Mouse (Mus musculus) telencephalon, adult 2 months (tissue): ENCODE data around the gene Pip4p1.
"Not testable (repeated sequence)": the region's sequence is repeated elsewhere in the genome, so short reads cannot be mapped to it uniquely, and the experiment has no call there.

Experiments used
- DNase-seq: peaks from one replicate; pipeline ENCODE4 v3.0.0-alpha.2; 2011; ENCODE audit warnings: low read depth, low spot score

The Pip4p1 gene

DNA sequence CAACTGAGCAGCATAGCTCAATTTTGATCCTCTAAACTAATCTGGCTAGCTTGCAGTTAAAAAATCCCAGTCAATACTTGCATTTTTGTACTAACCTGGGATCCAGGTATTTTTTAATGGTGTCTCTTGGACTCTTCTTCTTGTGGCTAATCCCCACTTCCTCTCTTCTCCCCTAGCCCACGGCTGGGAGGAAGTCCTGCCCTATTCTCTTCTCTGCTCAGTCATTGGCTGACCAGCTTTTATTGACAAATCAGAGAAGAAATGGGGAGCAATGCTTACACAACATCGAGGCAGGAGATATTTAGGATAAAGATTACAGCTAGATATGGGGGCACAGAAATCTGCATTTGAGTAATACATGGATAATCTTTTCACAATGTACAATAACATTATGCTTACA lies 8.3 kb upstream of the Pip4p1 start:
- no peak for DNase-seq

DNA sequence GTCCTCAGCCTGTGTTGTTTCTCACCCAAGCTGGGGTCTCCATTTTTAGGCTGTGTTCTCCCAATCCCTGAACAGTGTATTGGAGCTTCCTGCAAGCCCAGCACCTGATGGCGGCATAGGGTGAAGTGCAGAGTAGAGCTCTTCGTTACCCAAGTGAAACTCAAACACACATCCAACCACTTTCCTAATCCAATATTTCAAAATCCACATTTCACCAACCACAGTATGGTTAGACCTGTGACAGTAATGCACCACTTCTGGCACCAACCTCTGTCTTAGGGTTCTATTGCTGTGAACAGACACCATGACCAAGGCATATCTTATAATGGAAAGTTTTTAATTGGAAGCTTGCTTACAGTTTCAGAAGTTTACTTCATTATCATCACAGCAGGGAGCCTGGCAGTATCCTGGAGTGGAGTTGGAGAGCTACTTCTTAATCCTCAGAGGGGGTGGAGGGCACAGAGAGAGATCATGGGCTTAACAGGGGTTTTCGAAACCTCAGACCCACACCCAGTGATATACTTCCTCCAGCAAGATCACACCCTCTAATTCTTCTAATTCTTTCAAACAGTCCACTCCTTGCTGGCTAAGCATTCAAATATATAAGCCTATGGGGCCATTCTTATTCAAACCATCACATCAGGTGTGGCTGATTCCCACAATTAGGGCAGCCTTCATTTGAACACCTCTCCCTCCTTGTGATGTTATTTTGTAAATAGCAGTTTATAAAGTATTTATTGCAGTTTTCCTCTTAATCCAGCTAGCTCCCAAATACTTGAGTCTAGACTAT lies 7.7 kb upstream of the Pip4p1 start:
- no peak for DNase-seq

DNA sequence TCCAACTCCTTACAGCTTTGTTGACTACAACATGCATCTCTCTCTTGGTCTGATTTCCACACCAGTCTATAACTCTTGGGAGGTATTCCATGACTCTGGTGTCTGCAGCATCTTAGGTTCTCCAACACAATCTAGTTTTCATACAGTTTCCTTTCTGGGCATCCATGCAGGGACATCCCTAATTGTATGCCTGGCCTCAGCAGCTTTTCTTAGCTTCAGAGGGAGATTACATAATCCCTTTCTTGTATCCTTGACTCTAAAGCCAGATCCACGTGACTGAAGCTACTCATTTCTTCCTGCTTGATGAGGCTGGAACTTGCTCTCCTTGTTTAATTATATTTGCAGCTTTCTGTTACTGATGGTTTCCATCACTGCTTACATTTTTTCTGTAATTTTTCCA lies 6.0 kb upstream of the Pip4p1 start:
- no peak for DNase-seq

DNA sequence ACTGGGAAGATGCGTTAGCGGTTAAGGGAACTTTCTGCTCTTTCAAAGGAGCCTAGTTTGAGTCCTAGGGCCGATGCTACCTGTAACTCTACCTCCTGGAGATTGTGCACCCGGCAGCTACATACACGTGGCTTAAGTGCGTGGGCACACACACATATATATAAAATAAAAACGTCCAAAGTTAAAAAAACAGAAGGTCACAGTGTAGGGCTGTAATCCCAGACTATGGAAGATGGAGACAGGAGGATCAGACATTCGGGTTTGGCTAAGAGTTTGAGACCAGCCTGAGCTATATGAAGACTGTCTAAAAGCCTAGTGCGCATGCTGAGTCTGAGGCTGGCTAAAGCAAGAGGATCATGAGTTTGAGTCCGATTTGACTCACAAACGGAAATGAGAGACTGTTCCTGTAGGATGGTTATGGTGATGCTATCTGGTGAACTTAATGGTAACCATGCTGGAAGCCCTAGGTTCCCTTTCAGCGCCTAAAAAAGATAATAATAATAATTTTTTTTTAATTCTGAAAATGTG lies 901 bp upstream of the Pip4p1 start:
- no peak for DNase-seq

DNA sequence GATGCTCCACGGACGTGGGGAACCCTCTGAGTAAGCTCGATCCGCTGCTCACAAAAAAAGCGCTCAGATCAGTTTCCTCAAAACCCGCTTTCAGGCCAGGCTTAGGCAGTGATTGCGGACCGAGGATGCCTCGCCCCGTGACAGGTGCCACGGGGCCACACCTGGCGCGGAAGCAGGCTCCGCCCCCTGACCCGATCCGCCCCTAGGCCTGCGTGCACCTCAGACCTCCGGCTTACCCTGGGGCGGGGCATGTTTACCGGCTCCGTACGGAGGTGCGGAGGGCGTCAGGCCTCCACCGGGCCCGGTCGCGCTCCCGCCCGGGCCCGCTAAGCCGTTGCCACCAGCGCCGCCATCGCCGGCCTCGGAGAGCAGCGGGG lies 291 bp downstream of the Pip4p1 start:
- no peak for DNase-seq

DNA sequence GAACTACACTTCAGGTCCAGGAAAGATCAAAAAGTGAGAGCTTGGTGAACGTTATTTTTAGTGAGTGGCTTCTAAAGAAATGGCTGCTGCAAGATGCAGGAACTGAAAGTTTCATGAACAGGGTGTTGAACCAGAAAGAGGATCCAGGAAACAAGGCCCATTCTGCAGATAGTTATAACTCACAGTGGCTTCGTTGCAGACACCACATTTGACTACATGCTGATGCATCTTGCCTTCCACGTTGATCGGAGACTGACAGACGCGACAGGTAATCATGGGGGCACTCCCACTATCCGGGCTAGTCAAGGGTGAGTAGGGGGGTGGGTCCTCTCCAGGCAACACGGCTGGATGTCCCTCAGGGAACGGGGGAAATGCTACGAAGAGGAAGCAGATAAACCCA lies 705 bp downstream of the Pip4p1 start:
- DNase-seq = no peak

DNA sequence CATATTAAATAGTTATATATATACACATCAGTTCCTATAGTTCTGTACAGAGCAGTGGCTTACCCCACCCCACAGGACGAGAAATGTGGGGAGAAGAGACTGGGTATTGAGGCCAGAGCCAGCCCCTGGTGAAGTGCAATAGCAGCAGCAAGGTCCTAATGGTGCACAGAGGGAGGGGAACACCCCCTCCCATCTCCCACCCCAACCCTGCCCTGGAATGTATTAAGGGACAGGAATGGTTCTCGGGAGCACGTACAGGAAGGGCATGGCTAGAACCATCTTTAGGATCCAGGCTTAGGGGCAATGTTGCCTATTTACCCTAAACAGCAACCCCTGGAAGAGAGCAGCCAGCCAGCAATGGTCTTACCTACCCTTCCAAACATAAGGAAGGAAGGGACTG lies 3.3 kb downstream of the Pip4p1 start:
- no peak for DNase-seq

DNA sequence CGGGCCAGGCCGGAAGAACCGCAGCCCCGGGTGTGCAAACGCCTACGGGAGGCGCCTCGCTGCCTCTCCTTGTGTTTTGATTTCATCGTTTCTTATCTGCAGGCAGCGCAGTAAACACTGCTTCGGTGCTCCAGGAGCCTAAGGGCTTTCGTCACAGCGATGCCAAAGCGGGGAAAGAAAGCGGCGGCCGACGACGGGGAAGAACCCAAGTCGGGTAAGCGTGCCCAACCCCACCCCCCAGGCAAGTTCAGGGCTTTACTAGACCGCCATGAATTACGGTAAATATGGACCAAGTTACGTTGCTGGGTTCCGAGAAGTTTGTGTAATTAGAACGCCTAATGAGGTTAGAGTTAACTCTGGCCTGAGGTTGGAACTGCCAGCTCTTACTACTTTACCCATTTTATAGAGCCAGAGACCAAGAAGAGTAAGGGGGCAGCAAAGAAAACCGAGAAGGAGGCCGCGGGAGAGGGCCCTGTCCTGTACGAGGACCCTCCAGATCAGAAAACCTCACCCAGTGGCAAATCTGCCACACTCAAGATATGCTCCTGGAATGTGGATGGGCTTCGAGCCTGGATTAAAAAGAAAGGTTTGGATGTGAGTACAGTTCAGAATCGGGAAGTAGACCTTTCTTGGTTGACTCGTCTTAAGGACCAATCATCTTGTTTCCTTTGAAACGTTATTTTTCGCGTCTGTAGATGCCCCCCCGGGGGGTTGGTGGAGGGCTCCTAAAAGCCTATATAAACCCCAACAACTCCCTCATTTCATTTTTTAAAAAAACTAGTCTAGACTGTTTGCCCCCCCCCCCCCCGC lies 5.3 kb downstream of the Pip4p1 start:
- DNase-seq = no peak

DNA sequence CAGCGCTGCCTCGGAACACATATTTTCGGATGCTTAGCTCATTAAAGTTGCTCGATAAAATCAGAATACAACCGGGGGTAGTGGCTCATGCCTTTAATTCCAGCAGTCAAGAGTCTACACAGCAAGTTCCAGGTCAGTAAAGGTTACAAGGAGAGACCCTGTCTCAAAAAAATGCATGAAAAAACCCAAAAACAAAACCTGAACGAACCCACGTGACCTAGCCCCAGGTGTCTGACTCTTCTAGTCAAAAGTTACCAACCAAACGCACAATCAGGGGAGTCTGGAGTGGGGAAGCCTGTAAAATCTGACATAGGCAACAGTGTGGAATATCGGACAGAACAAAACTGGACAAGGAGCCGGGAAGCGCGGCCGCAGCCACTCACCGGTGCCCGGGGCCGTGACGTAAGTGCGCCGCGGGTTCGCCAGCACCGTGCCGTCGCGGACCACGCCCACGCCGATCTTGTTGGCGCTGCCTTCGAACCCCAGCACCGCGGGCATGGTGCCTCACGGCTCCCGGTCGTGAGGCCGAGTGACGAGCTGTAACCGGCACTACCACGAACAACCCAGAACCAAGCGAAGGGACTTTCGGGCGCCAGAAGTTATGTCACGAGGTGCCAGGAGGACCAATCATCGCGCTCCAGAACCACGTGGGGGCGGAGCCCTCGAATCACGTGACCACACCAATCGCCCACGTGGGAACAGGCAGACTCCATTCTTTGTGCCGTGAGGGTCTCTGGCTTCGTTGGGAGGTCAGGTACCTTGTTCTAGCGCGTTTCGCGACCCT lies 6.2 kb downstream of the Pip4p1 start, which contains the start of the genes Osgep and Apex1:
TSS of gene Osgep (minus strand) at position 613 of the 784 bp plus-strand sequence.
TSS of gene Apex1 (plus strand) at position 688 of the 784 bp plus-strand sequence.
- peak; percentile 95 for DNase-seq

DNA sequence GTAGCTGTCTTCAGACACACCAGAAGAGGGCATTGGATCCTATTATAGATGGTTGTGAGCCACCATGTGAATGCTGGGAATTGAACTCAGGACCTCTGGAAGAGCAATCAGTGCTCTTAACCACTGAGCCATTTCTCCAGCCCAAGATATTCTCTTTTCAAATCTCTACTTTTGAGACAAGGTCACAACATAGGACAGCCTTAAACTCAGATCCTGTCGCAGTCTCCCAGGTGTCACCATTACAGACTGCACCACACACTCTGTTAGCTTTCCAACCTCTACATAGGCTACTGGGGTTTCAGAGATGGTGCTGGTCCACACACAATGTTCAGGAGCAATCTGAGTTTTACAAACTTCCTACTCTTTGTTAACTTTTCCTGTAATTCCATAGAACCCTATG lies 7.2 kb downstream of the Pip4p1 start:
- DNase-seq = not testable (repeated sequence)

DNA sequence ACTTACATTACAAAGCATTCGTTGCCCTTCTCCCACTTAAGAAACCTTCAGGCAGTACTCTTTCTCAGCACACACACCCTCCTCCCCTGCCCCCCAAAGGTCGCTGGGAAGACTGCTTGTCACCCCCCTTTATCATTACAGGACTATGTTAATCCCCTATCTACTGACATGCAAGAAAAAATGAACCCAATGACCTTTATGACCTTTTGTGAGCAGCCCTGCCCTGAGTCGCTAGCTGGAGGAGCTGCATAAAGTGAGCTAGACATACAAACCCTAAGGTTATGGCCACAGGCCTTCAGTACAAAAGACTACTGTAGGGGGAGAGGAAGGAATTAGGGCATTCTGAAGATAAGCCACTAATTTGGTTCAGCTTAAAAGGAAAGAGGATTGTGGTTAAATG lies 19.3 kb downstream of the Pip4p1 start:
- DNase-seq = no peak

DNA sequence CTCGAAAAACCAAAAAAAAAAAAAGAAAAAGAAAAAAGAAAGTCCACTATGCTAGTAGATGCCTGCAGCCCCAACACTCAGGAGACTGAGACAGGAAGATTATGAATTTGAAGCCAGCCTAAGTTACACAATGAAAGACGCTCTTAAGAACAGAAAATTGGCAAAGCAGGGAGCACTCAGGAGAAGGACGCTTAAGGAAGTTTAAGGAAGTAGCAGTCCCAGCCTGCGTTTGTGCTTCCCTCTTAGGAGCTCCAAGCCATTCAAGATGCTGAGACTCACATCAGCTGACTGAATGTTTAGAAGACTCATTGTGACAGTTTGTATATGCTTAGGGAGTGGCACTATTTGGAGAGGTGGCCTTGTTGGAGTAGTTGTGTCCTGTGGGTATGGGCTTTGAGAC lies 22.5 kb downstream of the Pip4p1 start:
- DNase-seq = no peak

DNA sequence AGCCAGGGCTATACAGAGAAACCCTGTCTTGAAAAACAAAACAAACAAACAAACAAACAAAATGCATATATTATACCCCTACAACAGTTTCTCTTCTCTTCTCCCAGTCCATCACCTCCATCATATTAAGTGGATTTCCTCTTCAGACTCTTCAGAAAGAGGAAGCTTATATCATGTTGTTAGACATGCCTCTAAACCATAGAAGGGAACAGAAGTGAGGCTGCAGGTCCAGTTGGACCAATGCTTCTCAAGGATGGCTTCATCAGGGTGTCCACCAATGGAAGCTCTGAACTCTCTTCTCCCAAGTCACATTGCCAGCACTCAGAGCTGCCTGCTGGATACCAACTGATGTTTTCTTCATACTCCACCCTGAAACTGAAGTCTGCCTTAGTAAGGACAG lies 25.3 kb downstream of the Pip4p1 start:
- DNase-seq = not testable (repeated sequence)

DNA sequence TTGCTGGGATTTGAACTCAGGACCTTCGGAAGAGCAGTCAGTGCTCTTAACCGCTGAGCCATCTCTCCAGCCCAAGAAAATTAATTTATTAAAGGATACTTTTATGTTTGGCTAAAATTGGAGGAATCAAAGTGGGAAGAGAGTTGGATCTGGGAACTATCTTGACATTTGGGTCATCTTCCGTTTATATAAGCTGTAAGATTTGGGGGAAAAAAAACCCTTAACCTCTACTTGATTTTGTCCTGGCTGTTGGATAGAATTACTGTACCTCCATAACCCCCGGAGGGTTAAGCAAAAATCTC lies 25.9 kb downstream of the Pip4p1 start:
- no peak for DNase-seq

DNA sequence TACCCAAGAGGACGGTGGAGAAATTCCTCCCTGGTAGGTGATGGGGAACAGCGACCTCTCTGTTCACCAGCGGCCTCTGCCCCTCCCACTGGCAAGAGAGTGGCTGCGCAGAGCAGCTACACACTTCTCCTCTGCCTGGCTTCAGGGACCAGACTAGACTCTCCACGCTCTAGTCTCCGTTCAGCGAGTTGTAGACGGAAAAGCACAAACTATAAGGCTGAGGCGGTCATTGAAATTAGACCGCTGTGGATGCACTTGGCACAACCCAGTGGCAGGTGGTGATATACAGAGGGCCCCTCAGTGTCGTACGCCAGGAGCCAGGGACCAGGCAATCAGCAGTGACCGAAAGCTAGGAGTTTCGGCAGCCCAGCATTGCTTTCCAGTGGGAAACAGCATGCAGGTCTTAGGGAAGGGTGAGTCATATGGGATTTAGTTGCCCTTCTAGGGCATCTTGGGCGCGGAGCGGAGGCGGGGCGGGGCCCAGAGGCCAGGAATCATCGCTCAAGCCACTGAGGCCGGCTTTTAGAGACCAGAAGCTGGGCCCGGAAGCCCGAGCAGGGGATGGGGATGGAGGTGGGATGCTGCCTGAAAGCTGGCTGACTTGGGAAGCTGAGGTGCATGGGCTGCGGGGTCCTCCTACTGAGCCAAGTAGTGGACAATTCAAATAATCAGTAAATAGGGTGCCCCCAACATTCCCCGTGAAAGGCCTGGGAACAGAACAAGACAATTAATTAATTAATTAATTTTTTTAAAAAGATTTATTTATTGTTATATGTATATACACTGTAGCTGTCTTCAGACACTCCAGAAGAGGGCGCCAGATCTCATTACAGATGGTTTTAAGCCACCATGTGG lies 26.5 kb downstream of the Pip4p1 start:
- no peak for DNase-seq

DNA sequence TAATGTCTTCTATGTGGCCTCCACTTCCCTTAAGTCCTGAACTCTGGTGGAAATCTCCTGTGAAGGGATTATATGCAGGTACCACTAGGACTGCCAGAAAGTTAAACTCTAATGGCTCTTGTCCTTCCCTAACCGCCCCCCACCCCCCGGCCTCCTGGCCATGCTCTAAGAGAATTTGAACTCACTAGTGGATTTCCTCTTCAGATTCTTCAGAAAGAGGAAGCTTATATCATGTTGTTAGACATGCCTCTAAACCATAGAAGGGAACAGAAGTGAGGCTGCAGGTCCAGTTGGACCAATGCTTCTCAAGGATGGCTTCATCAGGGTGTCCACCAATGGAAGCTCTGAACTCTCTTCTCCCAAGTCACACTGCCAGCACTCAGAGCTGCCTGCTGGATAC lies 32.7 kb downstream of the Pip4p1 start:
- not testable (repeated sequence) for DNase-seq

DNA sequence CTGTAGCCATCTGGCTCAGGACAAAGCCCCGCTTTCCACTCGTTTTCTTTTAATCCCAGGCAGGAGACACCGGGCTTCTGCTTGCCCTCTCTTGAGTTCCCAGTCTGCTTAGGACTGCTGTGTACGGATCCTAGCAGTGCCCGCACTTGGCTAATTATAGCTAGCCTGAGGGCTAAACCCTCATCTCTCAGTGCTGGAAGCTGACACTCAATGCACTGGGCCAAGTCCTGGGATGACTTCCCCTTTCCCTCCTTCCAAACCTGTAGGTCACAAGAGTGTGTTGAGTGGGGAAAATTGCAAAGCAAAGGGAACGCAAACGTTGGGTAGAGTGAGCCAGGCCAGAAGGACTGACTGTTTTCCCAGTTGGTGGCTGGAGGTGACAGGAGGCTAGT lies 33.3 kb downstream of the Pip4p1 start, which contains the start of gene Klhl33:
TSS of gene Klhl33 (minus strand) at position 134 of the 392 bp plus-strand sequence.
- DNase-seq = no peak

DNA sequence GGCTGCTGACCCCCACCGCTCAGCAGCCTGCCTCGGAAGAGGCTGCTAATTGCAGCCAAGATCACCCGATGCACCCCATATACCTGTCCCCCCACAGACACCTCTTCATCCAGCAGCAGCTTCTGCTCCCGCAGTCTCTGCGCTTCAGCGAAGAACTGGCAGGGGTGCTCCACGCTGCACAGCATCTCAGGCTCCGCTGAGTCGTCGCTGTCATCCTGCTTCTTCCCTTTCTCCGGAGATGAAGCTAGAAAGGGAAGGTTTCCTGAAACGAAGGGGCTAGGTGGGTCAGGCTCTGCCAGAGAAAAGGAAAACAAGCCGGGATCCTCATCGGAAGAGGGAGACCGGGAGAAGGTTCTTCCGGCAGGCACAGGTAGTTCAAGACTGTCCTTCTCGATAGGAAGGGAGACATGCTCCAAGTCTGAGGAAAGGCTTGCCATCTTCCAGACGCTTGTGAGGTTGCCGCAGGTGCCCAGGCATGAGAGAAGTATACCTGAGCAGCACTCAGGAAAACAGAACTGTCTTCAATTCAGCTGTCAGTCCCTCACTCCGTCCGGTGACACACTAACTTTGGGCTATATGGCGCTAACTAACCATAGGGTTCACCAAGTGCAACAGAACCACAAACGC lies 33.8 kb downstream of the Pip4p1 start:
- no peak for DNase-seq

DNA sequence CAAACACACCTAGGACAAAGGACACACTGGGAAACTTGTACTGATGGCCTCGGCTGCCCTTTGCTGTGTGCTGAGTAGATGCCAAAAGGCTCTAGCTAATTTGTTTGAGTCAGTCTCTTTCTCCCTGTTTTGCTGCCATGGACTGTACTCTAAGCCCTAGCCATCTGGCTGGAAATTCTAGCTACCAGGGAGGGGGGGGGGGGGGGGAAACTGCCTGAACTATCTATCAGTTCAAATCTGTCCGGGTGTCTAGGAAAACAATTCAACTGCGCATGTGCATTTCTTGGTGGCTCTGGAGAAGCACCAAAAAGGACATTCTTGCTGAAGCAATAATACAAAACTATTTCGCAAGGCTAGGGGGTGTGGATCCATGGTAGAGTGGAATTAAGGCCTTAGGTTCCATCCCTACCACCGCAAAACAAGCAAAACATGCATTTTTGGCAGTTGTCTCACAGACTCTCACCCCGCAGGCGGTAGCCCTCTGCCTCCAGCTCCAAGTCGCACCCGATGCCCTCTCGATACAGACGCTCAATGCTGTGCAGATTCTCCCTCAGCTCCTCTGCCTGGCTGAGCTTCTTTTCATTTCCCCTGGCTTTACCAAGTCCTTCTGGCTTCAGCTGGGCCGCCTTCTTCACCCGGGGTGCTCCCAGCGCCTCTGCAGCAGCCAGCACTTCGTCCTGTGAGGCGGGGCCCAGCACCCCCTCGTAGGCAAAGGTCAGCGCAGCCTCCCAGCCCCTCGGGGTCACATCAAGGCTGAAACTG lies 34.5 kb downstream of the Pip4p1 start:
- DNase-seq = peak; percentile 48

DNA sequence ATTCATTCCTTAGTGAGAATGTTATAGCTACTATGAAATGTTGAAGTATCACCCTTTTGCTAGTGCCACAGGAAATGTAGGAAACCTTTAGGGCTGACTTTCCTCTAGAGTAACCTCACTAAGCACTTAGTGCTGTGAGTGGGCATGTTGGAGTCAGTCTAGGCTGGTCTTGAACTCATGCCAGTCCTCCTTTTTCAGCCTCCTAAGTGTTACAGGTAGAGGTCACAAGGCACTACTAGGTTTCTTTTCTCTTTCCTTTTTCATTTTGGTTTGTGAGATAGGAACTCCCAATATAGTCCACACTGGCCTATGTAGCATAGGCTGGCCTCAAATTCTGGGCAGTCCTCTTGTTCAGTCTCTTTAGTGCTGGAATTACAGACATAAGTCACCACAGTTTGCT lies 35.2 kb downstream of the Pip4p1 start:
- DNase-seq = no peak
